Mouse (Mus musculus) megakaryocyte, embryonic 14.5 days (primary cell): ENCODE measurements at regions not wholly inside any gene's neighbourhood (a gene's known extent, or its start where the extent isn't known, plus 50 kb on each side); places are given as distances from the start of the nearest gene placed in this dataset.

Experiments
- FLI1 ChIP-seq: IDR thresholded peaks from 2 replicates; pipeline ENCODE4 v1.6.1; 2012; ENCODE audit warnings: low read length, inconsistent platforms, mixed read lengths
- GATA1 ChIP-seq: IDR thresholded peaks from 3 replicates; pipeline ENCODE4 v1.6.1; 2012; ENCODE audit warnings: mixed read lengths, low read length, inconsistent platforms, borderline replicate concordance

DNA sequence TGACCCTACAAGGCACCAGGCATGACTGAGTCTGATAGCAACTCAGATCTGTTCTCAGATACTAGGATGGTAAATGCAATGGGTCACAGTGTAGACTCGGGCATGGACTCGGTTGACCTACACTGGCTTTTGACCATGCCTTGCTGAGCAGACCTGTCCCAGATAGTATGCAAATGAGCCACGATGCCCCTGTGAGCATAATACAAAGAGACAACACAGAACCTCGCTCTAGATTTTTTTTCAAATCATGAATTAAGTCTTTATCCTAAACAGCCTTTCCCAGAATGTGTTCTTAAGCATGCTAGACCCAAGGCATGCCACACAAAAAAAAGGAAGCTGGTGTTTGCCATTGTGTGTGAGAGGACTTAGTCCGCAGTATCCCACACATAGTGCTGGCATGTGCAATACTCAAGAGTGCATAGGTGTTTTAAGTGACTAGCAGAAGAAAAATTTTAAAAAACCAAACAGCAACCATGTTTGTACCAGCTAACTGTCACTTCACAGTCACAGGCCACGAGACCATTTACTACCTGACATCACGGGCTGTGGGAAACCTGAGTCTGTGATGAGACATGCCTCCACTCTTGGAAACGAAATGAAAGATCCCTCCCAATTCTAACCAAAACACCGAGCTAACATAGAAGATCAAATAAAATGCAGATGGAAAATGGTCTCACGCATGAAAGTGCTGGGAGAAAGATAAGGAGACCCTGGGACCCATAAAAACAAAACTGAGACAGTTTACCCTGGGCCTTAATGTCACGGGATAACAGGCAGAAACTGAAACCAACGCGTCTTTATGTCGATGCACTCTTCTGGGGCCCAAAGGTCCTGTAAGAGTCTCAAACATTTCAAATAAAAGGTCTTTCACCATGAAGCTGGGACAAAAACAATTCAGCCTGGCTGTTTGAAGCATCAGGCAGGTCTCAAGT, 95.2 kb downstream of the Fasl start:
- no peak for TF ChIP-seq GATA1
- TF ChIP-seq FLI1, result no peak
